Mouse (Mus musculus) forebrain, embryonic 14.5 days (tissue): ENCODE measurements around the gene Col24a1. TPM values are rescaled to one million over a fixed set of nuclear protein-coding genes. Genes with fewer than 3 reads are reported as not detected.

Experiments used
- ATAC-seq: fragments of 200-750 bp; cut with Nextera tagmentation; 2 replicates; pipeline ENCODE4 v1.8.0; 2017; ENCODE audit warnings: mild to moderate bottlenecking, moderate library complexity
- DNase-seq: peaks from one replicate; pipeline ENCODE4 v3.0.0-alpha.2; 2015; ENCODE audit warnings: low spot score
- H3K27ac ChIP-seq: fragments of 300-500 bp; sonication (generic); 2 replicates; pipeline ENCODE4 v1.5.1; 2014; ENCODE audit warnings: low read depth, mild to moderate bottlenecking, control low read depth, low read length, moderate library complexity
- H3K27me3 ChIP-seq: fragments of 300-500 bp; sonication (generic); replicated peaks from 2 replicates; pipeline ENCODE4 v1.6.1; 2014; ENCODE audit warnings: low read length, control low read depth, mixed read lengths; ENCODE audit not compliant: control insufficient read depth, insufficient read depth
- H3K36me3 ChIP-seq: fragments of 300-500 bp; sonication (generic); 2 replicates; pipeline ENCODE4 v1.6.1; 2014; ENCODE audit warnings: low read length, control low read depth; ENCODE audit not compliant: control insufficient read depth, insufficient read depth
- H3K4me1 ChIP-seq: fragments of 300-500 bp; sonication (generic); 2 replicates; pipeline ENCODE4 v1.6.1; 2014; ENCODE audit warnings: antibody characterized with exemption, low read length, control low read depth; ENCODE audit not compliant: control insufficient read depth, insufficient read depth
- H3K4me2 ChIP-seq: fragments of 300-500 bp; sonication (generic); 2 replicates; pipeline ENCODE4 v1.6.1; 2014; ENCODE audit warnings: mild to moderate bottlenecking, control low read depth, low read length
- H3K4me3 ChIP-seq: fragments of 300-500 bp; sonication (generic); 2 replicates; pipeline ENCODE4 v1.5.1; 2014; ENCODE audit warnings: low read depth, low read length, control low read depth
- H3K9ac ChIP-seq: fragments of 300-500 bp; sonication (generic); 2 replicates; pipeline ENCODE4 v1.6.1; 2014; ENCODE audit warnings: mild to moderate bottlenecking, low read length, control low read depth, moderate library complexity
- H3K9me3 ChIP-seq: fragments of 300-500 bp; sonication (generic); replicated peaks from 2 replicates; pipeline ENCODE4 v1.6.1; 2016; ENCODE audit warnings: low read length, control low read depth, mixed read lengths; ENCODE audit not compliant: control insufficient read depth
- WGBS: fragments of 180-500 bp; shearing (Covaris S2); extraction: QIAGEN DNeasy Blood & Tissue Kit; methylation state at CpG from one replicate; pipeline ENCODE4 v1.1.7; 2014; 5-methylcytosine and 5-hydroxymethylcytosine counted together
- polyA plus RNA-seq: library from polyadenylated mRNA; unstranded; fragments of >200 nt; fragmentation: Nextera tagmentation; extraction: Ambion mirVana; gene quantifications from 2 replicates; pipeline ENCODE4 v1.2.1, GENCODE M21; 2014

Col24a1 gene
- polyA plus RNA-seq, 1 experiment from 2014 or later, result 0.18 TPM

GRCm38 (mm10) chr3:145599059-145599458 lies 306.8 kb downstream of the Col24a1 start:
- Histone ChIP-seq H3K36me3 (peaks cover 63% of the 10 kb centered on the region), H3K4me1 (no peaks in the 10 kb centered on the region)
- no peak for ATAC-seq

DNA sequence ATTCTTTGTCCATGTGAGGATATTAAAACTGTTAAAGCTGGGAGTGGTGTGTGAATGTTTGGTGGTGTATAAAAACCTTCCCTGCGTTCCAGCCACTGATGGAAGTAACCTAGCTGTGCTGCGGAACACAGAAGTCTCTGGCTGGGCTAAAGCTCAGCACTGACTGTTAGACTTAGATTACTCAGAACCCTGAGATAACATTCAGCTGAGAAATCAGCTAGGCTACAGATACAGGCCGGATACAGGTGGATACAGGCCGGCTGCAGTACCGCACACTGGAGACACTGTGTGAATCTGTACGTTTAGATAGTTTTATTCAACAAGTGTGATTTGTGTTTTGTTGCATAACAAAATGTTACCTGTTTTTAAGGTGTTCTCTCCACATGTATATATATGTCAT lies 308.5 kb downstream of the Col24a1 start:
- Histone ChIP-seq H3K4me2 (no peak overlapping the region), H3K9ac (no peak overlapping the region), H3K4me3 (no peak overlapping the region), H3K4me1 (no peaks in the 10 kb centered on the region), H3K27ac (no peak overlapping the region), H3K36me3 (peaks cover 60% of the 10 kb centered on the region), H3K27me3 (no peaks in the 10 kb centered on the region), H3K9me3 (no peaks in the 10 kb centered on the region)
- WGBS, result 95% methylated on average over 6 of the region's 6 CpGs
- DNase-seq (no peak), ATAC-seq (no peak)

More at GRCm38 (mm10) chr3:145599059-145599458, 306.8 kb downstream of the Col24a1 start:
- 96% methylated on average over 7 of the region's 7 CpGs for WGBS
- Histone ChIP-seq H3K4me2 (no peak overlapping the region), H3K9ac (no peak overlapping the region), H3K27me3 (no peaks in the 10 kb centered on the region), H3K4me3 (no peak overlapping the region), H3K9me3 (no peaks in the 10 kb centered on the region), H3K27ac (no peak overlapping the region)
- no peak for DNase-seq

DNA sequence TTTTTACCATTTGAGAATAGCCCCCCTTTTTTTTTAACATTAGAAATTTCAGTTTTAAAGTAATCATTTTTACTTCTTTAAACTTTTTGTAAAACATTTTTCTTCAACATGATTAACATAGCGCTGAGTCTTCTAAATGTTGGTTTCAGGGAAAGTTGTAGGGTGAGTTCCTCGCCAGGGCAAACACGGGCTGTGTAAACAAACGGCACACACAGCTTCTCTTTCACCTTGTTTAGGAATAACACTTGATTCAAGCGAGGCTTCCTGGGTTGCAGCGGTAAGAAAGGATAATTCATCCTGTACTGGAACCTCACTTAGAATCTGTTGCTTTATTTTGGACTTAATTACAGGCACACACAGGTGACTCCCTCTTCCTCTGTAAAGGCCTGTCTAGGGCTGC lies 309.1 kb downstream of the Col24a1 start:
- no peak overlapping the region for H3K9ac ChIP-seq
- 89% methylated on average over 6 of the region's 6 CpGs for WGBS
- peaks cover 59% of the 10 kb centered on the region; the same call in 1 of the 2 replicates for H3K36me3 ChIP-seq
- H3K27ac ChIP-seq, result no peak overlapping the region
- ATAC-seq, result no peak
- no peak overlapping the region for H3K4me3 ChIP-seq
- no peaks in the 10 kb centered on the region for H3K27me3 ChIP-seq
- no peaks in the 10 kb centered on the region for H3K4me1 ChIP-seq
- H3K9me3 ChIP-seq, result no peaks in the 10 kb centered on the region
- H3K4me2 ChIP-seq, result no peak overlapping the region
- DNase-seq, result no peak

Other genes with a start within 250 kb of the Col24a1 start
- gene Clca2, start 193.0 kb upstream of the Col24a1 start, polyA plus RNA-seq, result 0.11 TPM in 1 of 2 replicates, not detected in the other
- 16.6 and 18.5 TPM in 2 replicates for gene Odf2l, start 173.9 kb upstream of the Col24a1 start, polyA plus RNA-seq